Mouse (Mus musculus) limb, embryonic 12.5 days (tissue): Measurements from ENCODE around the gene Sorl1. TPM values are rescaled to one million over a fixed set of nuclear protein-coding genes. Genes with fewer than 3 reads are reported as not detected.

ENCODE experiments used
- ATAC-seq: fragments of 200-750 bp; cut with Nextera tagmentation; 2 replicates; pipeline ENCODE4 v1.8.0; 2017; ENCODE audit warnings: low read depth, moderate TSS enrichment; ENCODE audit not compliant: insufficient number of reproducible peaks, insufficient read depth, low FRiP score, low TSS enrichment
- H3K27ac ChIP-seq: fragments of 300-500 bp; sonication (generic); 2 replicates; pipeline ENCODE4 v1.5.1; 2016; ENCODE audit warnings: mild to moderate bottlenecking, moderate library complexity
- H3K27me3 ChIP-seq: fragments of 300-500 bp; sonication (generic); 2 replicates; pipeline ENCODE4 v1.6.1; 2016; ENCODE audit warnings: mild to moderate bottlenecking, moderate library complexity
- H3K36me3 ChIP-seq: fragments of 300-500 bp; sonication (generic); 2 replicates; pipeline ENCODE4 v1.6.1; 2016; ENCODE audit warnings: mild to moderate bottlenecking, moderate library complexity
- H3K4me1 ChIP-seq: fragments of 300-500 bp; sonication (generic); replicated peaks from 2 replicates; pipeline ENCODE4 v1.6.1; 2016
- H3K4me2 ChIP-seq: fragments of 300-500 bp; sonication (generic); 2 replicates; pipeline ENCODE4 v1.6.1; 2016; ENCODE audit warnings: mild to moderate bottlenecking, moderate library complexity
- H3K4me3 ChIP-seq: fragments of 300-500 bp; sonication (generic); replicated peaks from 2 replicates; pipeline ENCODE4 v1.5.1; 2016; ENCODE audit warnings: mild to moderate bottlenecking
- H3K9ac ChIP-seq: fragments of 300-500 bp; sonication (generic); replicated peaks from 2 replicates; pipeline ENCODE4 v1.6.1; 2016; ENCODE audit warnings: mild to moderate bottlenecking, moderate library complexity
- H3K9me3 ChIP-seq: fragments of 300-500 bp; sonication (generic); 2 replicates; pipeline ENCODE4 v1.6.1; 2016; ENCODE audit warnings: mild to moderate bottlenecking, moderate library complexity
- WGBS: fragments of 180-500 bp; shearing (Covaris S2); methylation state at CpG from one replicate; pipeline ENCODE4 v1.1.7; 2016; 5-methylcytosine and 5-hydroxymethylcytosine counted together
- polyA plus RNA-seq: library from polyadenylated mRNA; unstranded; fragments of >200 nt; fragmentation: Nextera tagmentation; extraction: Ambion mirVana; gene quantifications from 2 replicates; pipeline ENCODE4 v1.2.1, GENCODE M21; 2016

Gene Sorl1
- polyA plus RNA-seq, 1 experiment from 2014 or later: 4.6 TPM

DNA sequence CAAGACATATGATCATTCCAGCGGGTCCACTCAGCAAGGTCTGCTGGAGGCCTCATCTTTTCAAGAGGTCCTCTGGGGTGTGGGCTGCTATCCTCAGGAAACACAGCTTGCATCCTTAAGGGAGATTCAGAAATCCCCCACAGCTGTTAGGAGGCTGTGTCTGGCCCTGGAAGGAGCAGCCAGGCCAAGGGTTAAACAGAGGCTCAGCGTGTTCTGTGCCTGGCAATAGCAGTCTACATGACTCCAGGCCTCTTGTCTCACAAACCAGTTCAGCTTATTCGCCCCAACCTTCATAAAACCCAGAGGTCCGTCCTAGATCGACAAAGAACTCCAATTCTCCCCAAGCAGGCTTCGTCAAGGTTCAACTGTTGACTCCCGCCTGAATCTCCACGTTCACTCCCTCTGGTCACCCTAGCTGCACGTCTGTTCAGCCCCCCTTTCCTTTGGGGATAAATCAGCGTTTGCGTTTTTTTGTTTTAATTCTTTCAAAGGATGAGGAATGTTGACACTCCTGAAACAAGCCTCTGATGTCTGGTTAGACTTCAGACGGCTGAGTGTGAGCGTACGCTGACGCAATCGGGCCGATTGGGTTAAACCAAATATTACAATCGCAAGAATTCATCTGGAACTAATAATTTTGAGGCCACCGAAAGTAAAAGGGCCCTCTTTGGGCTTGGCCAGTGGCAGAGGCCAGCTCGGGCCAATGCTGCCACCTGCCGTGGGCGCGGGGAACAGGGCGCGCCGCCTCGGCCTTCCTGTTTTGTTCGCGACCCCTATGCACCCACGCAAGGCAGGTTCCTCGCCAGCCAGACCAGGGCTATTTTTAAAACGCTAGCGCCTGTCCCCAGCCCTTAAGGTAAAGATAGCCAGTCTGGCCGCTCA, 173.7 kb downstream of the Sorl1 start:
- H3K36me3 ChIP-seq: no peaks in the 10 kb centered on the region
- ATAC-seq: peak; percentile 67
- no peaks in the 10 kb centered on the region for H3K9me3 ChIP-seq
- WGBS: 2% methylated on average over 34 of the region's 34 CpGs
- H3K27ac ChIP-seq: peak overlapping the region; percentile 99
- peaks cover 42% of the 10 kb centered on the region for H3K4me1 ChIP-seq
- H3K4me2 ChIP-seq: peak overlapping the region; percentile 67
- H3K27me3 ChIP-seq: no peaks in the 10 kb centered on the region
- H3K4me3 ChIP-seq: peak overlapping the region; percentile 44
- peak overlapping the region; percentile 78 for H3K9ac ChIP-seq

DNA sequence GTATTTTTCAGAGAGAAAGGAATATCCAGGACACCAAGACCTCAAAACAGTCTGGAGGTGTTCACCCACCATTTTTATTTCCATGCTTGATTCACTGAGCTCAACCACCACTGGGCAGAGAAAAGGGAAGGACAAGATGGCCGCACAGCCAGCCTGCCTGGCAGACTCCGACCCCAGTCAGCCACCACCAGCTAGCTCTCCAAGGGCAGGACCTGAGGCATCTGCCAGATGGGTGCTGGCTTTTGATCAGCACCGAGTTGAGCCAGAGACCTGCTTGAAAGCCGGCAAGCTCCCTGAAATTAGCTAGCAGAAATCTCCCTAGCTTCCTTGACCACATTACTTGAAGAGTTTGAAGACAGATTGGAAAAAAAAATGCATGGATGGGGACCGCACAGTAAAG, 174.6 kb downstream of the Sorl1 start:
- H3K9ac ChIP-seq: 0 out of 2 replicates have a peak overlapping the region, but pooled peaks have one; percentile 47
- H3K27ac ChIP-seq: peak overlapping the region; percentile 99
- 58% methylated on average over 5 of the region's 5 CpGs for WGBS
- no peak overlapping the region for H3K4me3 ChIP-seq
- ATAC-seq: no peak
- H3K9me3 ChIP-seq: no peaks in the 10 kb centered on the region
- peak overlapping the region; percentile 67 for H3K4me2 ChIP-seq
- peaks cover 42% of the 10 kb centered on the region for H3K4me1 ChIP-seq
- H3K36me3 ChIP-seq: no peaks in the 10 kb centered on the region
- no peaks in the 10 kb centered on the region for H3K27me3 ChIP-seq

DNA sequence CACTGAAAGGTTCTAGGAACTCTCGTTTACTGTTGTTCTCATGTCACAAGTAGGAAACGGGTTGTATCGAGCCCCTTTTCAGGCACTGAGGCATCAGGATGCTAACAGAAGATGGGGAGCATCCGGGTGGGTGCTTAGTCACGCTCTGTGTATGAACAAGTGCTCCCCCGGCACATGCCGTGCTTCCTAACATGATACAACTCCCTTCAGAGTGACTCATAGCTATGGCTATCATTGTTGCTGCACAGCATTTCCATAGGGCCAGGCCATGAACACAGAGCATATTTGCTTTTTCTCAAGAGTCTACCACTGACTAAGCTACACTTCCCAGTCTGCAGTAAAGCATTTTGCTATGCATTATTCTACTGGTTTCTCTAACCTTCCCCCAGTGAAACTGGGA, 179.1 kb downstream of the Sorl1 start:
- no peaks in the 10 kb centered on the region for H3K9me3 ChIP-seq
- no peak overlapping the region for H3K9ac ChIP-seq
- H3K4me3 ChIP-seq: no peak overlapping the region
- no peak overlapping the region for H3K27ac ChIP-seq
- peaks cover 30% of the 10 kb centered on the region for H3K4me1 ChIP-seq
- 92% methylated on average over 7 of the region's 7 CpGs for WGBS
- ATAC-seq: no peak
- H3K27me3 ChIP-seq: no peaks in the 10 kb centered on the region
- H3K4me2 ChIP-seq: no peak overlapping the region
- no peaks in the 10 kb centered on the region for H3K36me3 ChIP-seq

DNA sequence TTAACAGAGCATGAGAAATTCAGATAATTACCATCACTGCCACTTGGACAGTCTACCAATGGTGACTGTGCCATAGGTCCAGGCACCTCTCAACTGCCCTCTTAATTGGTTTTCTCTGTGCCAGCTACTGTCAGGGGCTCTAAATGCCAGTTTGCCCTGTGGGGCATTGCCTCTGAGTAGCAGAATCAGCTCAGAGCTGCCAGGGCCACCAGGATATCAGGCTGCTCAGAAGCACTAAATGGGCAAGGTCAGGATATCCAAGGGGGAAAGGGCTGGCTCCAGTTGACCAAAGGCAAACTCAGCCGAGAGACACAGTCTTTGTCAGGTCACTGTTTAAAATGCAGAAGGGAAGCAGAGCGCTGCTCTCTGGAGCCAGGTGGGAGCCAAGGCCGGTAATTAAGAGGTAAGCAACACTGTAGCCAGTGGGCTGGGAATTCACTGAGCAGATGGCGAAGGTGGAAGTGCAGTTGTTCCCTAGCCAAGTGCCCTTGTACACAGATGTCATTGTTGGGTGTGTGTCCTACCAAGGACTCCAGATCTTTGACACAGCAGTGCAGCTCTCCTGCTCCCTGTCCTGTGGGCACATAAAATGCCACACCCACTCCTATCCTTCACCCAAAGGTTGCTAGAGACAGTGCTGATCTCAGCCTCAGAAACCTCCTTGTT, 181.0 kb downstream of the Sorl1 start:
- H3K9me3 ChIP-seq: no peaks in the 10 kb centered on the region
- H3K27me3 ChIP-seq: no peaks in the 10 kb centered on the region
- peak overlapping the region; percentile 45; the same call in 1 of the 2 replicates for H3K27ac ChIP-seq
- ATAC-seq: no peak
- no peak overlapping the region for H3K9ac ChIP-seq
- WGBS: 52% methylated on average over 4 of the region's 4 CpGs
- H3K4me2 ChIP-seq: no peak overlapping the region
- H3K4me3 ChIP-seq: no peak overlapping the region
- peaks cover 35% of the 10 kb centered on the region for H3K4me1 ChIP-seq
- no peaks in the 10 kb centered on the region for H3K36me3 ChIP-seq

DNA sequence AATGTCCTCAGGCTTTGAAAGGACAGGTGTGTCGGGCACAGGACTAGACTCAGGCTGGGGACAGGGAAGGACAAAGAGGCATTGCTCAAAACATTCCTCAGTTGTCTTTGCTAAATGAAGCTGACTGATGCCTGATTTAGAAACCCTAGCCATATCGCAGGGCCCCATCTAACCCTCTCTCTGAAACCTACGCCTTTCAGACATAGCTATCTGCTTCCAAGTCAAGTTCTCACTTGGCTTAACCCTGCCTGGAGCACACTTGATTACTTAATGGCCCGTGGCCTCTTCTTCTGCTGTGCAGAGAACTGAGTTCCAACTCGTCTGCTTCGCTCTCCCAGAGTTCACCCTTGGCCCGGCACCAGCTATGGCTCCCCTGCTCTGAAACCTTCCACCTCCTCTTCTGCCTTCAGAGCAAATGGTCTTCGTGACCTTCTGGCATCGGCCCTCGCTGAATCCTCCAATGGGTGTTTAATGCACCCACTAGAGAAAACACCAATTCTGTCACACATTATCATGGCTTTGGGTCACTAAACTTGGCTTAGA, 183.7 kb downstream of the Sorl1 start:
- Histone ChIP-seq H3K4me2 (no peak overlapping the region), H3K9ac (no peak overlapping the region), H3K27ac (peak overlapping the region; percentile 36; the same call in 1 of the 2 replicates), H3K4me1 (peaks cover 53% of the 10 kb centered on the region), H3K9me3 (no peaks in the 10 kb centered on the region), H3K27me3 (no peaks in the 10 kb centered on the region), H3K4me3 (no peak overlapping the region), H3K36me3 (no peaks in the 10 kb centered on the region)
- WGBS: 80% methylated on average over 10 of the region's 10 CpGs
- ATAC-seq: no peak

DNA sequence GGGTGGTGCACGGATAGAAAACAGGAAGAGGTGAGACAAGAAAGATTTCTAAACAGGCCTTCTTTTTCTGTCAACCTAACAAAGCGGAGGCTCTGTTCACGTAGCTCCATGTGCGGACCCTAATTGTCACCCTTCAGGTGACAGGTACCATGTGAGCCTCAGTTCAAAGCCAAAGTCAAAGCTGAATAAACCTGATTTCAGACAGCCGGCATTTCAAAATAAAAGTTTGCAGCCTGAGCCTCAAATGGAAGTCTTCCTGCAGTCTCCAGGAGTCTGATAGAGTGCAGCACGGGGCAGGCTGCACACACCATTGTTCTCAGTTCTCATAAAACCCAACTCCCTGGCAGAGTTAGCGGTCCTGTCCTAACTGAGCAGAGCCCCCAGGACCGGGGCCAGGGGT, 185.6 kb downstream of the Sorl1 start:
- H3K4me1 ChIP-seq: peaks cover 64% of the 10 kb centered on the region
- H3K4me2 ChIP-seq: peak overlapping the region; percentile 35
- no peaks in the 10 kb centered on the region for H3K36me3 ChIP-seq
- H3K9ac ChIP-seq: 0 out of 2 replicates have a peak overlapping the region, but pooled peaks have one; percentile 31
- WGBS: 12% methylated on average over 8 of the region's 8 CpGs
- peak overlapping the region; percentile 98 for H3K27ac ChIP-seq
- H3K4me3 ChIP-seq: no peak overlapping the region
- H3K27me3 ChIP-seq: no peaks in the 10 kb centered on the region
- ATAC-seq: no peak
- no peaks in the 10 kb centered on the region for H3K9me3 ChIP-seq

DNA sequence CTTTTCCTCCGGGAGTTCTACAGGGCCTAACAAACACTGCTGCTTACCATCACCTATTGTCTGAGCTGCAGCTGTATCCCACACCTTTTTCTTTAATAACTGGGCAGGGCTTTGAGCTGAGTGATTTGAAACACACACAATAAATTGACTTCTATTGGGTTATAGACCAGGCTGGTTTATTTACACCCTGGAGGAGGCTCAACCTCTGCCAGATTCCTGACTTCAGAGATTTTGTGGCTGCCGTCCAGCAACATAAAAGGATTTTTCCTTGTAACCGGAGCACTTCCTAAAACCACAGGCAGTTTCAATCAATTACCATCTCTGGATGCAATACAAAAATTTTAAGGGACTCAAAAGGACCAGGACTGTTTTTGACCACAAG, 186.1 kb downstream of the Sorl1 start:
- Histone ChIP-seq H3K36me3 (no peaks in the 10 kb centered on the region), H3K27ac (peak overlapping the region; percentile 98), H3K27me3 (no peaks in the 10 kb centered on the region), H3K4me2 (peak overlapping the region; percentile 35), H3K9ac (no peak overlapping the region), H3K9me3 (no peaks in the 10 kb centered on the region), H3K4me3 (no peak overlapping the region), H3K4me1 (peaks cover 60% of the 10 kb centered on the region)
- ATAC-seq: peak; percentile 65
- WGBS: 4% methylated on average over 3 of the region's 3 CpGs

DNA sequence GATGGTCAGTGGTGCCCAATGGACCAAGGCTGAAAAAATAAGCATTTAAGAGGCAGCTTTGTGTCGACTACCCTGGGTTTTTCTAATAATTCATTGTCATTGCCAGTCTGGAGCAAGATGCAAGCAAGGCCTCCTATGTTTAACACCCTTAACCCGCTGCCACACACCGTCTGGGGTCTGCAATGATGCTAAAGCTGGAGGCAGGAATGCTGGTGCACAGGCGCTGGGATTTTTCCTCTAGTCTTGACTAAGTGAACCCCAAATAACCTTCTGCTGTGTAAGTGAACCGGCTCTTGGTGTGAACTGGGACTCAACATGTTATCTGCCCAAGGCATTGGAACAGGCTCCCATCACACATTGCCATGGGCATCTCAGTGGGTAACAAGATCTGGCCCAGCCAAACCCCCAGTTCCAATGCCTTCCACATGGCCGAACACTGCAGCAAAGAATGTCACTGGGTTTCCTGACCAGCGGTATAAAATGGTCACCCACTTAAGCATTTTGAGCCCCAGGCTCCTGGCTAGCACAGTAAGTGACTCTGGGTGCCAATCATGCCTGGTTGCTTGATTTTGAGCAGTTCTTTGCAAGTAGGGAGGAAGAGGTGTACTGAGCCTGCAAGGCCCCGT, 186.6 kb downstream of the Sorl1 start:
- Histone ChIP-seq H3K4me1 (peaks cover 60% of the 10 kb centered on the region), H3K27ac (peak overlapping the region; percentile 98), H3K9me3 (no peaks in the 10 kb centered on the region), H3K9ac (0 out of 2 replicates have a peak overlapping the region, but pooled peaks have one; percentile 27), H3K4me2 (peak overlapping the region; percentile 6), H3K27me3 (no peaks in the 10 kb centered on the region), H3K36me3 (no peaks in the 10 kb centered on the region), H3K4me3 (no peak overlapping the region)
- WGBS: 20% methylated on average over 8 of the region's 8 CpGs
- no peak for ATAC-seq

DNA sequence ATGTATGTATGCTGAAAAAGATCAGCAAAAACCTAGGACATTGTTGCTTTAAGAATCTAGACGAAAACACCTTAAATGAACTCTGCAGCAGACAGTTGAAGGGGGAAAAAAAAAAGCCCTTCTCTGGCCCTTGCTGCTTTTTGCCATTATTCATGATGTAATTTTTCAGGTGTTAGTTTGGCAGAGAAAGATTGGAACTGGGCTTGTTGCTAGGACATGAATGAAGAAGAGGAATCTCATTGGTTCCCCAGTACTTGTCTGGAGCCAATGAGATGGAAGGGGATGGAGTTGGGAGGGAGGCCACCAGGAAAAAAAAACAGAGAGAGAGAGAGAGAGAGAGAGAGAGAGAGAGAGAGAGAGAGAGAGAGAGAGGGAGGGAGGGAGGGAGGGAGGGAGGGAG, 187.5 kb downstream of the Sorl1 start:
- H3K4me3 ChIP-seq: no peak overlapping the region
- 4% methylated on average over 1 of the region's 1 CpGs for WGBS
- no peaks in the 10 kb centered on the region for H3K27me3 ChIP-seq
- no peaks in the 10 kb centered on the region for H3K36me3 ChIP-seq
- no peak for ATAC-seq
- H3K27ac ChIP-seq: peak overlapping the region; percentile 100
- 0 out of 2 replicates have a peak overlapping the region, but pooled peaks have one; percentile 64 for H3K4me2 ChIP-seq
- no peak overlapping the region for H3K9ac ChIP-seq
- H3K4me1 ChIP-seq: peaks cover 65% of the 10 kb centered on the region
- no peaks in the 10 kb centered on the region for H3K9me3 ChIP-seq

DNA sequence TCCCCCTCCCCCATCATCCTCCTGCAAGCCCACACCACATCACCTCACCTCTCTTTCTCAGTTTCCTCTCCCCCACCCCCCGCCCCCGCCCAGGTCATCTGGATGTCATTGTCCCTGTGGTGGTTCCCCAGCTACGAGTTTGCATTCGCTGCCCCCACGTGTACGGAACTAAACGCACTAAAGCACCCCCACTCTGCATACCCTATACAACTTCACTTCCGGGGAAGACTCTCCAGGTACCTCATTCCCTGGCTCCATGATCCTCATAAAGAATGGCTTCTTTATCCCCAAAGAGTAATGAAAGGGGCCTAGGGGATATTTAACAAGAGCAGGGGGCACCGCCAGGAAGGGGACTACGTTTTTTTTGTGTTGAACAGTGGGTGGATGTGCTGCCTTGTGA, 188.1 kb downstream of the Sorl1 start:
- H3K9me3 ChIP-seq: no peaks in the 10 kb centered on the region
- WGBS: 2% methylated on average over 10 of the region's 10 CpGs
- peaks cover 68% of the 10 kb centered on the region for H3K4me1 ChIP-seq
- no peaks in the 10 kb centered on the region for H3K27me3 ChIP-seq
- peak overlapping the region; percentile 100 for H3K27ac ChIP-seq
- H3K36me3 ChIP-seq: no peaks in the 10 kb centered on the region
- peak overlapping the region; percentile 64 for H3K4me2 ChIP-seq
- ATAC-seq: no peak
- H3K4me3 ChIP-seq: peak overlapping the region; percentile 19
- H3K9ac ChIP-seq: peak overlapping the region; percentile 65
